In the genomic region with DNA sequence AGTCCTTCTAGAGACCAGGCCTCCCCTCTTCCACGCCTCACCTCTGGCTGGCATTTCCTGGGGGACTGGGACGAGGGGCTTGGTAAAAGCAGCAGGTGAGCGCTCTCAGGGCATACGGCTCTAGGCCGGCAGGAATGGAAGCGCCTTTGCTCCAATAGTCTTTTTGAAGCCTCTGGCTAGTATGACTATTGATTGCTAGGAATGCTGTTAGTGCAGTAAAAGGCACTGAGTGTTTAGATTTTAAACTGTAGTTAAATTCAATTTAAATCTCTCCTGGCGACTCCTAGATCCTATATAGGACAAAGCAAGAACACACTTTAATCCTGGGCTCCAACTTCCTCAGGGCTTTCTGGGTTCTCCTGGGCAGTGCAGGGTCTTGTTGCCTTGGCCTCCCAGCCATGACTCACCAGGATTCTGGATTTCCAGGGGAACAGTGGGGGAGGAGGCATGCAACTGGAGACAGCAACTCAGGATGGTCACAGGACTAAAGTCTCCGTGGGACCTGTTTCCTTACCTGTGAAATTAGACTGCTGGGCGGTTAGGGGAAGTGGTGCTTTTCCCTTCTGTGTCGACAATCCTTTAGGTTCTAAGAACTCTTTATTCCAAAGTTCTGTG, we compare ENCODE assay signal across 8 mouse cellular contexts. TPM values are rescaled to one million over a fixed set of nuclear protein-coding genes. Genes with fewer than 3 reads are reported as not detected.
DNase-seq lines count a peak whose midpoint lies in the region; ATAC-seq and TF ChIP-seq lines count a peak whose summit lies in the region.
"Had no signal": no experiment of that assay in that cellular context is flagged by ENCODE, and none has a peak within 500 bp of the region (broad histone marks: within the 10 kb centered on the region; RNA-seq: fewer than 3 reads in every experiment).

No protein-coding gene starts in this region.

- no peaks in the 10 kb centered on the region for H3K4me1 ChIP-seq in kidney, adult 2 months (ENCODE audit: control insufficient read depth, insufficient read depth, low read length)
- H3K4me1 ChIP-seq in intestine, embryonic 16.5 days (ENCODE audit: control insufficient read depth, insufficient read depth, low read length), result peaks cover 9% of the 10 kb centered on the region

- WGBS in kidney, adult 2 months, result 39% methylated on average over 10 of the region's 10 CpGs
- 21% methylated on average over 10 of the region's 10 CpGs for WGBS in intestine, embryonic 16.5 days

- TF ChIP-seq CTCF in kidney, adult 2 months (conservative IDR thresholded peaks at IDR 0.05; ENCODE audit: insufficient read depth, insufficient read length, low read depth, low read length), result no peak
- no peak for TF ChIP-seq CTCF in C2C12 (IDR thresholded peaks at IDR 0.05; ENCODE audit: control insufficient read depth, insufficient read depth, insufficient read length)

- no peak overlapping the region for H3K4me3 ChIP-seq in kidney, adult 2 months (ENCODE audit: insufficient read depth, low read depth, low read length)
- H3K4me3 ChIP-seq in C2C12 (ENCODE audit: insufficient read depth, poor library complexity, severe bottlenecking), result no peak overlapping the region
- H3K4me3 ChIP-seq in intestine, embryonic 16.5 days (ENCODE audit: low read length), result no peak overlapping the region

- H3ac ChIP-seq in C2C12 (ENCODE audit: control insufficient read depth, insufficient read length, low read depth), result peak overlapping the region; percentile 70

- ATAC-seq in intestine, embryonic 16.5 days, result no peak

- no peak overlapping the region for H3K4me2 ChIP-seq in intestine, embryonic 16.5 days (ENCODE audit: low read depth, low read length)

- no peaks in the 10 kb centered on the region for H3K36me3 ChIP-seq in kidney, adult 2 months (ENCODE audit: control insufficient read depth, insufficient read depth, low read length)
- peaks cover 34% of the 10 kb centered on the region for H3K36me3 ChIP-seq in C2C12 (ENCODE audit: control insufficient read depth, insufficient read depth)
- no peaks in the 10 kb centered on the region for H3K36me3 ChIP-seq in intestine, embryonic 16.5 days (ENCODE audit: control insufficient read depth, insufficient read depth, low read length)

- peak overlapping the region; percentile 84 for H3K27ac ChIP-seq in kidney, adult 2 months (ENCODE audit: insufficient read depth, low read depth, low read length)
- H3K27ac ChIP-seq in intestine, embryonic 16.5 days (ENCODE audit: low read length), result 0 out of 2 replicates have a peak overlapping the region, but pooled peaks have one; percentile 11

- H3K27me3 ChIP-seq in kidney, adult 2 months (replicated peaks; ENCODE audit: control insufficient read depth, insufficient read depth, low read length), result 0 out of 2 replicates have a peak, but pooled peaks cover 2% of the 10 kb centered on the region
- H3K27me3 ChIP-seq in C2C12 (ENCODE audit: control insufficient read depth, insufficient read depth, insufficient read length), result no peaks in the 10 kb centered on the region
- H3K27me3 ChIP-seq in intestine, embryonic 16.5 days (replicated peaks; ENCODE audit: control insufficient read depth, insufficient read depth, low read length), result peaks cover 79% of the 10 kb centered on the region

- peaks cover 12% of the 10 kb centered on the region for H3K79me3 ChIP-seq in C2C12 (ENCODE audit: low read depth)

- TF ChIP-seq POLR2A in kidney, adult 2 months (IDR thresholded peaks at IDR 0.05; ENCODE audit: low read depth, low read length), result no peak

- H3K9me3 ChIP-seq in intestine, embryonic 16.5 days (ENCODE audit: control insufficient read depth, low read length), result no peaks in the 10 kb centered on the region

- DNase-seq in kidney, adult 2 months, result no peak
- no peak for DNase-seq in kidney, adult 9 months
- peak; percentile 69 for DNase-seq in 3T3-L1 (ENCODE audit: low read depth, low spot score)
- no peak for DNase-seq in right cerebral cortex, postnatal 25 days
- DNase-seq in yolk sac, embryonic 10.5 days (ENCODE audit: low spot score), result no peak

- H3K79me2 ChIP-seq in C2C12 (ENCODE audit: control insufficient read depth, insufficient read depth), result peaks cover 32% of the 10 kb centered on the region

- no peak overlapping the region for H3K9ac ChIP-seq in intestine, embryonic 16.5 days (ENCODE audit: low read depth, low read length)

TF ChIP-seq in C2C12, 6 proteins besides CTCF, POLR2A, EP300 and RAD21:
- TF ChIP-seq MYOG (IDR thresholded peaks at IDR 0.05; ENCODE audit: control insufficient read depth, extremely low read depth, insufficient read length), result no peak
- TF ChIP-seq MYOD1 (IDR thresholded peaks at IDR 0.05; ENCODE audit: control insufficient read depth, insufficient read length, low read depth), result no peak
- no peak for TF ChIP-seq MAX (IDR thresholded peaks at IDR 0.05)

RNA-seq across cellular contexts. Expression of gene Gata2, which starts 10.2 kb away (rescaled TPM):
- polyA plus RNA-seq in kidney, adult 2 months (2012; rRNA removed), result 36.9 and 37.4 TPM in 2 replicates
- polyA plus RNA-seq in C2C12 (2012; fragmentation: generic; extraction: Trizol), result 45.8 TPM
- 4.2 and 4.7 TPM in 2 replicates for polyA plus RNA-seq in intestine, embryonic 16.5 days (2015; fragmentation: Nextera tagmentation; extraction: Ambion mirVana)

RNA-seq across cellular contexts. Expression of gene Dnajb8, which starts 18.2 kb away (rescaled TPM):
- polyA plus RNA-seq in kidney, adult 2 months (2012; rRNA removed), result 0.10 TPM in 1 of 2 replicates, not detected in the other
- polyA plus RNA-seq in C2C12 (2012; fragmentation: generic; extraction: Trizol), result not detected
- polyA plus RNA-seq in intestine, embryonic 16.5 days (2015; fragmentation: Nextera tagmentation; extraction: Ambion mirVana), result not detected in 2 replicates
- polyA plus RNA-seq: neural tube, embryonic 14.5 days had no signal
